Mouse (Mus musculus): Measurements from ENCODE around the gene Ptpro.
"Not testable (repeated sequence)": the region's sequence is repeated elsewhere in the genome, so short reads cannot be mapped to it uniquely, and the experiment has no call there.

Gene Ptpro

GRCm38 (mm10) chr6:137457210-137457609 is 205.1 kb downstream of the Ptpro start:
- DNase-seq = no peak

GRCm38 (mm10) chr6:137458136-137458535 is 206.0 kb downstream of the Ptpro start:
- DNase-seq = no peak

- no peak for DNase-seq
Measured at GRCm38 (mm10) chr6:137463771-137464170, 211.7 kb downstream of the Ptpro start.

- DNase-seq = no peak
Measured at GRCm38 (mm10) chr6:137465253-137465652, 213.1 kb downstream of the Ptpro start.

- no peak for DNase-seq
Measured at GRCm38 (mm10) chr6:137466256-137466655, 214.1 kb downstream of the Ptpro start.

GRCm38 (mm10) chr6:137467696-137468095 is 215.6 kb downstream of the Ptpro start:
- DNase-seq = no peak

- DNase-seq = no peak
Measured at GRCm38 (mm10) chr6:137469541-137469940, 217.4 kb downstream of the Ptpro start.

GRCm38 (mm10) chr6:137470901-137471598 is 218.9 kb downstream of the Ptpro start:
- DNase-seq = peak; percentile 12

- DNase-seq = no peak
Measured at GRCm38 (mm10) chr6:137472129-137472528, 220.0 kb downstream of the Ptpro start.

GRCm38 (mm10) chr6:137473433-137473832 is 221.3 kb downstream of the Ptpro start:
- DNase-seq = no peak

- not testable (repeated sequence) for DNase-seq
Measured at GRCm38 (mm10) chr6:137475695-137476094, 223.6 kb downstream of the Ptpro start.

GRCm38 (mm10) chr6:137482891-137483290 is 230.8 kb downstream of the Ptpro start:
- DNase-seq = no peak

- no peak for DNase-seq
Measured at GRCm38 (mm10) chr6:137487443-137487842, 235.3 kb downstream of the Ptpro start.

GRCm38 (mm10) chr6:137490115-137490514 is 238.0 kb downstream of the Ptpro start:
- no peak for DNase-seq

- no peak for DNase-seq
Measured at GRCm38 (mm10) chr6:137491659-137492058, 239.5 kb downstream of the Ptpro start.

- no peak for DNase-seq
Measured at GRCm38 (mm10) chr6:137492582-137492981, 240.5 kb downstream of the Ptpro start.

GRCm38 (mm10) chr6:137493211-137494135 is 241.4 kb downstream of the Ptpro start:
- DNase-seq = no peak

- DNase-seq = no peak
Measured at GRCm38 (mm10) chr6:137494136-137494475, 242.0 kb downstream of the Ptpro start.

GRCm38 (mm10) chr6:137494801-137495200 is 242.7 kb downstream of the Ptpro start:
- no peak for DNase-seq

- DNase-seq = no peak
Measured at GRCm38 (mm10) chr6:137495233-137495632, 243.1 kb downstream of the Ptpro start.

GRCm38 (mm10) chr6:137496562-137496961 is 244.4 kb downstream of the Ptpro start:
- DNase-seq = no peak

GRCm38 (mm10) chr6:137497208-137497835 is 245.2 kb downstream of the Ptpro start:
- DNase-seq = no peak

GRCm38 (mm10) chr6:137498781-137499180 is 246.7 kb downstream of the Ptpro start:
- no peak for DNase-seq

- no peak for DNase-seq
Measured at GRCm38 (mm10) chr6:137503009-137503408, 250.9 kb downstream of the Ptpro start.
